Mouse (Mus musculus) cerebellum, postnatal 25 days (tissue): Measurements from ENCODE around the gene Amotl2.

Source experiments
- DNase-seq, 2 experiments: peaks; one replicate each; pipeline ENCODE4 v3.0.0; 2021; ENCODE audit warnings: mixed read lengths in 2 of 2

Gene Amotl2

DNA sequence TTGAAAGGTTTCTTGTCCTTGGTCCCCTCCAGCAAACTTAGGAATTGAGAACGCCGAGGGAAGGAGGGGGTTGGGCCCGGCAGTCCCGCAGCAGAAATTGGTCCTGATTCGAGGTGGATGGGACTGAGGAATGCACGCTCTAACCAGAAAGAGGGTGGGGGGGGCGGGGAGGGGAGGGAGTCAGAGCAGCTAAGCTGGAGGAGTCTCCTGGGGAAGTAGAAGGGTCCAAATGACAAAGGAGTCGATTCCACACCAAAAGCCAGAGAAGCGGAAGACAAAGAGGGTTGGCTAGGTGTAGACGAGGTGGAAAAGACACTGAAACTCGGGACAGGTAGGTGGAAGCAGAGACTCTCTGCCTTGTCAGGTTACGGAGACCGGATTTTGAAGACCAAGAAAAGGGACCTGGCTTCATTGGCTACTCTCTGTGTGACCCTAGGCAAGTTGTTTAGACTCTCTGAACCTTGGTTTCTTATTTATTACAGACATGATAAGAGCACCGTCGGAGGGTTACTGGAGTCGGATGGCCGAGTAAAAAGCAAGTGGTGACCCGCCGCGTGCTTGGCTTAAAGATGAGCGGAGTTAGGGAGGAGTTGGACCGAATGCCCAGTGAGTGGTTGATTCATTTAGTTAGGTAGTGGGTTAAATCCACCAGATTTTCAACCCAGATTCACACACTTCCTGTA is at the start of gene Amotl2:
Gene Amotl2, plus strand, starts transcription at position 192 of the 683 bp plus-strand sequence.
- DNase-seq: no peak

GRCm38 (mm10) chr9:102668115-102668514 is 48.4 kb upstream of the Amotl2 start:
- no peak for DNase-seq

DNA sequence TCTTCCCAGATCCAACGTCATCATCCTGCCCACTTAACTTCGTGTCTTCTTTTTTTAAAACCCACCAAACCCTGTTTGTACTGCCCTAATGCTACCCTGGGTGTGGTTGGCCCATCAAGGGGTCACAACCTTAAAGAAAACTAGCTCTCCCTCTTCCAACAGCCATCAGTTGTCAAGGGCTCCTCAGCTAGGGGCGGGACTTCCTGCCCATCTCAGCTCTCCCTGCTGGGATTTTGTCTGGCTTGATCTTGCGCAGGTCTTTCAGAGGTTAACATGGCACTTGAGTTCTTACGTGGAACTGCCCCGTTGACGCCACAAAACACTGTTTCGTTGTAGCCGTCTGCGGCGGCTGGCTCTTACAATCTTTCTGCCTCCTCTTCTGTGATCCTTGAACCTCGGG is 47.6 kb upstream of the Amotl2 start:
- no peak for DNase-seq

DNA sequence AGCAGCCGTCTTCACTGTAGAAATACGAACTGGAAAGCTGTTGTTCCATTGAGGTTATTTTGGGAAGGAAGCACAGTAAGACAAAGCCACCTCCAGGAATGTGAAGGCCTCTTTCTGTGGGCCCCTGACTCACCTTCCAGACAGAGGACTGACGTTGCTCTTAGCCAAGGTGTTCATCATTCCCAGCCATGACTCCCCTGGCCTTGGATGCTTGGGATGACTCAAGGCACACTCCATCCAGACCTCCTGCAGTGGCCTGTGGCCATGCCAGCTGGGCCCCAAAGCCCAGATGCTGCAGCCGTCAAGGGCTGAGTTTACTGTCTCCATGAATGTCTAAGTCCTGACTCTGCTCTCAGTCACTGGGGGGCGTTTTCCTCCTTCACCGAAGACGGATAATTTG is 43.1 kb upstream of the Amotl2 start:
- no peak for DNase-seq

GRCm38 (mm10) chr9:102675922-102676321 is 40.5 kb upstream of the Amotl2 start:
- no peak for DNase-seq

GRCm38 (mm10) chr9:102681470-102681869 is 35.0 kb upstream of the Amotl2 start:
- DNase-seq: no peak

GRCm38 (mm10) chr9:102687943-102688342 is 28.5 kb upstream of the Amotl2 start:
- peak in 1 of 2 experiments; percentile 22 for DNase-seq

DNA sequence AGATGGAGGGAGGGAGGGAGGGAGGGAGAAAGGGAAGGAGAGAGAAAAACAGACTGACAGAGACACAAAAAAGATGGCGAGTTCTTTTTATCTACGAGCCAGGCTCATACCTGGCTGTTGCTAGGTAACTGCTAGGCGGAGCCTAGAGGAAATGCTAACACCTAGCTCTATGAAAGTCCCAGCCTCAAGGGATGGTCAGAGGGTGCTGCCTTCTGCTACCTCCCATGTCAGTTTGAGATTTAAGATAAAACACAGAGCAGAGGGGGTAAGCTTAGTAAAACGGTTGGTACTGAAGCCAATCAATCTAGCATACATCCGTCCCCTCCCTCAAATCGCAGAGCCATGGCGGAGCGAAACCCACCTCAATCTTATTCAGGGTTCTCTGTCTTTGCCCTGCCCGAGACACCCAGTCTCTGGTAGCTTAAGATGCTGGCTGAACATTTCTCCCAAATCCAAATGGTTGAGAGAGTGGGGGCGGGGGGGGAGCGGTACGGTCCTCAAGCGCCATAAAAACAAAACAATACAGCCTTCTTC is 27.0 kb upstream of the Amotl2 start:
- peak in 1 of 2 experiments; percentile 37 for DNase-seq

- peak; percentile 86 to 87 for DNase-seq
These were observed 26.4 kb upstream of the Amotl2 start for GRCm38 (mm10) chr9:102689940-102690642.

DNA sequence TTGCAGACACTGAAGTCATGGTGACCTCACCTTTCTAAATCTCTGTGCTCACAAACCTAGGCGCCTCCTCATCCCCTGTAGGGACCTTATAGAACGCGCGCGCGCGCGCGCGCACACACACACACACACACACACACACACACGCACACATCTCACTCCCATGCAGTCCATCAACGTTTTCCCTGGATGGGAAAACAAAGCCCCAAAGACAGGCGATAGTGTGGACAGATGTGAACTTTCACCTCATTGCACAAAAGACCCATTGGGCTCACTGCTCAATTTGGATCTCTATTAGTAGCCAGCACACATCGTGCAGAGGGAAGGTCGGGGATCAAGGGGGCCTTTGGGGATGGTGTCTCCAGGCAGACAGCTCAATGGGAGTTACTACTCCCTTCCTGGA is 25.6 kb upstream of the Amotl2 start:
- peak in 1 of 2 experiments; percentile 49 for DNase-seq

- DNase-seq: no peak
These were observed 23.7 kb upstream of the Amotl2 start for GRCm38 (mm10) chr9:102692564-102693475.

DNA sequence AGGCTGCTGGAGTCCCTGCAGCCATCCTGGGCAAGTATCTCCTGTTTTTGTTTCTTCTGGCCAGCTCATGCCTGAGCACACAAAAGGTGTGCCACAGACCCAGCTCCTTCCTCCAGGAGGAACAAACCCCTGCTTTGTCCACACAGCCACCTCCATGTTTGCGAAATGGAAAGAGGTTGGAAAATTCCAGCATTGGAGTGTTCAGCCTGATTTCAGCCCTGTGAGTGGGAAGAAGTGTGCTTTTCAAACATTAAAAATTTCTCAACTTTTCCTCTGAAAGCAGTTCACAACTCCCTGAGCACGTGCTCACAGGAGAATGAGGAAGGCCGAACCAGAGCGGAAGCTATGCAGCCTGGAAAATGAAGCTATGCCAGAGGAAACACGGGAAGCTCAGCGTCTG is 15.4 kb upstream of the Amotl2 start:
- DNase-seq: no peak

GRCm38 (mm10) chr9:102709504-102710135 is 6.9 kb upstream of the Amotl2 start:
- no peak for DNase-seq

DNA sequence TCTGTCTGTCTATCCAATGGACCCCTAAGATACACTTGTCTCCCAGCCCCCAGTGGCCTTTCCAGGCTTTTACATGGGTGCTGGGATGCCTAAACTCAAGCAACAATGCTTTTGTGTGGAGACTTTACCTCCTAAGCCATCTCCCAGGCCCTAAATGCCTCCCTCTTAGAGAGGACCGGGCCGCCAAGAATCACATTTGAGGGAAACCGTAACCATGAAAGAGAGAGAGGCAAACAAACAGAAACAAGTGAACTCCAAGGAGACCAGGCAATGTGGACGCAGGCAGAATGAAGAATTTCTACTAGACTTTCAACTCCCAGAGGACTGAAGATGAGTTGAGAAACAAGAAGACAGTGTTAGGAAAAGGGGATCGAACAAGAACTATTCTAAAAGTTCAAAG is 6.0 kb upstream of the Amotl2 start:
- DNase-seq: no peak

DNA sequence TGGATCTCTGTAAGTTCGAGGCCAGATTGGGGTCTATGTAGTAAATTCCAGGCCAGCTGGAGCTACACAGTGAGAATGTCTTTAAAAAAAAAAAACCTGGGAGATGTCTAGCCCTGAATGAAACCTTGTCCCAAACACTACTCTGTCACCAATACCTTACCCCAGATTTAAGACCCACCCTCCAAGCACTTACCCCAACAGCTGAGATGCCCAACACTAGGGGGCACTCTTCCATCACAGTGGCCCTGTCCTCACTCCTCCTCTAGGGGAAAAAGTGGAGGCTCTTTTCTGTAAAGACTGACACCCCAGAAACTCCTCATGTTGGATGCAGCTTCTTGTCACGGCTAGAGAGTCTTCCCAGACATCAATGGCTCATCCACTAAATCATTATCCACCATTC is 2.7 kb upstream of the Amotl2 start:
- peak; percentile 42 to 66 for DNase-seq

DNA sequence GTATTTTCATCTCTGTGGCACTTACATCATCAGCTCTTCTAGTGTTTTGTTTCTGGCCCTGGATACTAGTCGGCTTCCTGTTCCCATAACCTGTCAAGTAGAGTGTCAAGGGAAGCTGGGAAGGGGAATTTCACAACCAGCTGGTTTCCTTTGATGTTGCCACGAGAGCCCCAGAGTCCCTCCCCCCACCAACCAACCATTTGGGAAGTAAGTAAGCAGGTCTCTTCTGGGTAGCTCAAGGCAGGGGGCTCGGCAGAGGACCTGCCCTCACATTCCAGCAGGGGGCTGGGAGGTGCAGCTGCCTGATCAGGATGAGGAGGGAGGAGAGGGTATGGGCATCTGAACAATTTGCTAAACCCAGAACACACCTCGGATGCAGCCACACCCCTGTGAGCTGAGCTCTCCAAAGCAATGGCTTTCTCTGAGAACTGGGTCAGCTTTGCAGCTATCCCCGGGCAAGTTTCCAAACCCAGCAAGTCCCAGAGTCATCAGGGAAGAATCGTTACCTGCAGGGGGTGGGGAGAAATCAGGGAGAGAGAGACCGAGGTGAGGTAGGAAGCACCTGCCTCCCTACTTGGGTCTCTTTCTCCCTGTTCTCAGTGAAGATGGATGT is 1.5 kb upstream of the Amotl2 start:
- peak; percentile 34 to 49 for DNase-seq

DNA sequence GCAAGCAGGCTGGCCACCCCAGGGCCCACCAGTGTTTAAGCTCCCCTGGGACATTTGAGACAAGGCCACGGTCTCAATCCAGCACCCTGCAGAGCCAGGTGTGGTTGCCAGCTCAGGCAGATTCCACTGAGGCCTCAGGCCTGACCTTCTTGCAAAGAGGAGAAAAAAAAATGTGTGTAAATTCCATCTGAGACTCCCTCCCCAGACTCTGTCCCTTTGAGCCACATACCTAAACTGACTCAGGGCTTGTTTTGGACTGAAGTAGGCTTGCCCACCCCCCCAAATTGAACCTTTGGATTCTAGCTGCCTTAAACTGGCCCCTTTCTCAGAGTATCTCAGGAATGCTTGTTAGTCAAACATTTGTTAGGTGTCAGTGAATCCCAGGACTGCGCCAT is 969 bp upstream of the Amotl2 start:
- no peak for DNase-seq

- DNase-seq: peak; percentile 89
These were observed 853 bp downstream of the Amotl2 start for GRCm38 (mm10) chr9:102717164-102717885.

DNA sequence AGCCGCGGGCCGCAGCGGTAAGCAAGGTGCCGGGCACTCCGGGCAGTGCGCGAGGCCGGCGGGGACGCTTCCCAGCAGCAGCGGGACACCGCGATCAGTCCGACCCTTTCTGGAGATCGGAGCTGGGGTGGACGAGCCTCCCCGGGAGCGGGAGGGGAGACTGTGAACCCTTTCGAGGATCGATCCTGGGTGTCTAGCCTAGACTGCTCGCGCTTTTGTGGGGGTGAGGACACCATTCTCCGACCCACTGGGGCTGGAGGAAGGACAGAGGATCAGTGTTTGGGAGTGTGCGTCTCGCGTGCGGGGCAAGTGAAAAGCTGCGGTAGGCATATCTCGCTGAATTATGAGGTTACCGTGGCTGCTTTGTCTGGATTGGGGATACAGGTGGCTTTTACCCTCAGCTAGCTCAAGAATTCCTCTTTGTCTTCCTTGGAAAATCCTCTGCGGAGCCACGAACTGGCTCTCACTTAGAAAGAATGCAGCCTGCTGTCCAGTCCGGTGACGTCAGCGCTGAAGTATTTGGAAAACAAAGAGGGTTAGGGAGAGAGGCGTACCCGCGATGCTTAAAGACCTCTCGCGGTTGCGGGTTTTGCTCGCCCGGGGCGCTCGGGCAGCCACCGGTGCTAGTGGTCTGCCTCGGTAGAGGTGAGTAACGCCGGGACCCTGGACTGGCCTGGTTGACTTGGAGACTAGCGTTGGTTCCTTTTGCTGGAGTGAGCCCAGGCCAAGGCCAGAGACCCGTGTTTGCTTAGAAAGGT is 1.6 kb downstream of the Amotl2 start:
- DNase-seq: peak; percentile 82 to 85

- DNase-seq: peak in 1 of 2 experiments; percentile 58
These were observed 2.2 kb downstream of the Amotl2 start for GRCm38 (mm10) chr9:102718676-102719075.

DNA sequence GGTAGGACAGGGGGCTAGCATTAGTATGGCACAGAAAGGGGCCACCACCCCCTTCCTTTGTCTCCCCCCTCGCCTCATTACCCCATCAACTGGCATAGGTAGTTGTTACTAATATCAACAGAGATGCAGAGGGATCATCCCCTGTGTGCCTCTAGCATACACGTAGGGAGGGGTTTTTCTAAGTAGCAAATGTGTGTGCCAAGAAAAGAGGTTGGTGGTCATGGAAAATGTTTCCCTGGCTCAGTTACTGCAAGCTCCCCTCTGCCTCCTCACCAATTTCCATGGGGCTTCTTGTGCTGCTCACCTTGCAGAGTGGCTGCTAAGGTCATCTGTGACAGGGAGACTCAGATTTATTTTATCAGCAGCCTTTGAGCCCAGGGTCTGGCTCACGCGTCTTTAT is 2.6 kb downstream of the Amotl2 start:
- DNase-seq: peak in 1 of 2 experiments; percentile 7
